Mouse (Mus musculus) fibroblast of lung, adult 2 months (primary cell): Measurements from ENCODE around the gene Sp9.

Experiments used
- DNase-seq: peaks from one replicate; pipeline ENCODE4 v3.0.0-alpha.2; 2011; ENCODE audit warnings: low read depth

Gene Sp9

DNA sequence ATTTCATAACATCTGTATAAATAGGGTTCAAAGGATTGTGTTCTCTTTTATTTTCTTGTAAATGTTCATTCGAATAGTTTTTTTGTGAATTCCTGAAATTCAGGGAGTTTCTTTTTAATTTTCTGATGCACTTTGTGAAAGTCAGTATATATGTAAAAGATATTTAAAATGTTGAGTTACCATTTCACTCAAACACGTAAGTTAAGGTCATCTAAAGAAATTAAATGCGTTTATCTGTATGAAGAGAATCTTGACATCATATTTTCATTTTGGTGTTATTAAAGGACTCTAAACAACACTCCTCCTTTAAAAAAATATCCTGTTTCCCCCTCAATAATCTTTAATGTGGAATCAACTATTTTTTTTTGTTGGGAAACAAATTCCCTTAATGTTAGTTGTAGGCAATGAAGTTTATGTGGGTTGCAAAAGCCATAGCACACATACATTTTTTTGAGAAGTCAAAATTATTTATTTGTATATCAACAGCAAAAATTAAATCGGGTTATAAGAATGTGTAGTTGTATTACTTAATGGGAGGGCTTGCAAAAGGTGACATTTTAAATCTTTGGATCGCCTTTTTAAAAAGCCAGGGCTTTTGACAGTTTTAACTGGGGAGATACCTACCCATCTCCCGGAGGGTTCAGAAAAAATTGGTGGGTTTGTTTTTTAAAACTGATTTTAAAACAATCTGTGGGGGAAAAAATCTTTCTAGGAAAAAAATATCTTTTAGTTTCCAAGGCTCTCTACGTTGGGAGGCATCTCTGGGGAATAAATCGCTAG, 3.7 kb downstream of the Sp9 start:
- no peak for DNase-seq

DNA sequence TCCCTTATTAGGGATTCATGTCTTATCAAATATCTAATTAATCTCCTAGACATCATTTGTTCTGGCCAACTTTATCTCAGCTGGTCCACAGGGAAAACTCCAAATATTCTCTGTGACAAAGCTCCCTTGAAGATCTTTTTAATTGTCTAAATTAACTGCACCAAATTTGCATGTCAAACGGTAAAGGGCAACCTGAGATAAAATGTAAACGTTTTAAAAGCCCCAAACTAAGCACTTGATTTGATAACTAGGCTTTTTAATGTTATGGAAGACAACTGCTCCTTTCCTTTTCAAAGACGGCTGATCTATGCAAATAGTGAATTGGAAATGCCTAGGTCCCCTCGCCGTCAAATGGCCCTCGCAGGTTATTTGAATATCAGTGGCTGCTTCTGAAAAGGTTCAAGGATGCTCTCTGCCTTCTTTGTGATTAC, 4.4 kb downstream of the Sp9 start:
- no peak for DNase-seq

DNA sequence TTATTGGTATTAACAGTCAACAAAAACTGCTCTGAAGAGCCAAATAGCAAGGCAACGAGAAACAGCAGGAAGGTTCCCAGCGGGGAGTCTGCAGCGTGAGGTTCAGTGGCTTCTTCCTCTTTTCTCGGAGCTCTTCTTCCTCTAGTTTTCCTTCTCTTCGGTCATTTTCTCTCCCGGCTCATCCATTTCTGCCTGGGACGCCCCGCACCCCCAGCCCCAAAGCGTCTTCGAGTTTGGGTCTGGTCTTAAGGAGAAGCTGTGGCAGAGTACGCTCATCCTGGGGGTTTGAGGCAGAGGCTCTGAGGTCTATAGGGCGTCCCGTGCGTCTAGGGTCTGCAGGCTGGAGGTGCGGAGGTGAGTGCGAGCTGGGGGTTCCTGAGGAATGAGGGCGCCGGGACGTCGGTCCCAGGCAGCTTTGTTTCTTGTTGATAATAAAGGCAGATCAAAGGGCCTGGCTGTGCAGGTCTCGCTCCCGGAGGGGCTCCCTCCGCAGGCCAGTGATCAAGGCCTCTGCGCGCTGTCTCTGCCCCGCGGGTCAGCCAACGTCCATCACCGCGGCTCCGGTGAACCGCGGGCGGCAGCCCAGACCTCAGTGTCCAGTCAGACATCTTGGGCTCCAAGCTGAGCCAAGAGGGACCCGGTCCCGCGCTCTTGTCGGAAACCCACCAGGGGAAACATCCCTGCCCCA, 5.4 kb downstream of the Sp9 start:
- no peak for DNase-seq

DNA sequence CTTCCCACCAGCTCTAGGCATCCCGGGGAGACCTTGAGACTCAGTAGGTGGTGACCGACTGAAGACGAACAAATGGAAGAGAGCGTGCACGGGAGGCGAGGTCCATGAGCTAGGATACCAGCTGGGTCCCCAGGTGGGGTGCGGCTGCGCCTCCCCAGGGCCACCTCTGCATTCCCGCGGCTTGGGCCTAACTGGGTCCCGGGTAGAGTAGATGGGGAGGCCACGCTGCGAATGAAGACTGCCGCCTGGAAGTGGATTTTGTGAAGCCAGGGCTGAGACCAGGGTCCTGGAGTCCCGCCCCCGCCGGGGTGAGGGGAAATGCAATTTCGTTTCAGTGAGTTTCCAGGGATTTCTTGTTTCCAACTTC, 6.0 kb downstream of the Sp9 start:
- DNase-seq, result no peak

DNA sequence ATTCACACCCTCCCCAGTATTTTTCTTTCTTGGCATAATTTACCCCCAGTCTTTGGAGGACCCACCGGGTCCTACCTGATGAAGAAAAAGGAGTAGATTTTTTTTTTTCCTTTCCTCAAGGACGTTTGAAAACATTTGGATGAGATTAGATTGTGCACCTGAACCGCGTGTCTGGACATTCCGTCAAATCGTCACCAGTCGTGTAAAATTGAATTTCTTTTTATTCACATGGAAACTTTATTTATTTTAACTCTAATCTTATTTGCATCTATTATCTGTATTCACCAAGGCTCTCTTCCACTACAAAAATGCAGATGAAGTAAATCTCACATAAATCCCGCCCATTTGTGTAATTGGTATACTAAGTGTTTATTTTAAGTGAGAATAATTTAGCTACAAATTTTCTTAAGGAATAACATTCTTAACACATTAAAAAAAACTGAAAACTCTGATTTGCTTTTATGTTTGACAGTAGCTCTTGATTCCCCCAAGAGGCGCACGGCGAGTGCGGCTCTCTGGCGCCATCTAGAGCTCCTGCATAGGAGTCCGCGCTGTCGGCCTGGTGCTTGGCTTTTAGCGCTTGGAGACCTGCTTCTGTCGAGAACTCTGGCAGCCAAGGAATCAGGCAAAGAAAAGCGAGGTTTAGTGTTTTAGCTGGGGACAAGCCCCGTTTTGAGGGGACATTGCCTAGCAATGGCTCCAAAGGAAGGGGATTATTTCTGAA, 6.6 kb downstream of the Sp9 start:
- DNase-seq, result peak; percentile 66

- DNase-seq, result no peak
Measured at GRCm38 (mm10) chr2:73278869-73279268, 7.1 kb downstream of the Sp9 start.

DNA sequence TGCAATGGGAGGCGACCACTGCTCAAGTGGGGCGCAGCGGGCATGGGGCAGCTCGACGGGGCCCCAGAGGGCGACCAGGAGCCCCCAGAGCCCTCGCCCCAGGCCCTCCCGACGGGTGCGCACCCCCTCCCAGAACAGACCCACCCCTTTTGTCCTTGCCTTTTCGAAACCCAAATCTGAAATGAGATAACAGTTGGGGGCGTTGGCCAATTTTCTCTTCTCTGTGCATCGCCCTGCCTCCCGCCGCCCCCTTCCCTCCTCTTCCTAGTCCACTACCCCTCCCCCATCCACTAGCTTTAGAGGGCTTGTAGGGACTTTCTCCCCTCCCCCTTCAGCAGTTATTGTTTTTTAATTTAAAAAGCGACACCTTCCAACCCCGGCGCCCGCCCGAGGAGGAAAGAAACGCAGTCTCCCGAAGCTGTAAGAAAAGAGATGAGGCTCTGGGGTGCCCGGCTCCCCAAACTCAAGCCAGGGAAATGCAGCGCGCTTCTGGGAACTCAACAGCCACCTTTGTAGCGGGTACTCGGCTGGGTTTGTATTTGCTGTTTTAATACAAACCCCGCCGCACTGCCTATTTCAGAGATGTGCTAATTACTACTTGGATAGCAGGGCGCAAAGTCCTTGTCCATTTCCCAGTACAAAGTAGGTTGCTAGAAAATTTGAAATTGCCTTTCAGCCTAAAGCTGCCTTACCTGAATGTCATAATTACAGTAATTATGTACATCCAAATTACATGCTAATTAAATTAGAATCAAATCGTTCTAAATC, 7.7 kb downstream of the Sp9 start:
- DNase-seq, result no peak

DNA sequence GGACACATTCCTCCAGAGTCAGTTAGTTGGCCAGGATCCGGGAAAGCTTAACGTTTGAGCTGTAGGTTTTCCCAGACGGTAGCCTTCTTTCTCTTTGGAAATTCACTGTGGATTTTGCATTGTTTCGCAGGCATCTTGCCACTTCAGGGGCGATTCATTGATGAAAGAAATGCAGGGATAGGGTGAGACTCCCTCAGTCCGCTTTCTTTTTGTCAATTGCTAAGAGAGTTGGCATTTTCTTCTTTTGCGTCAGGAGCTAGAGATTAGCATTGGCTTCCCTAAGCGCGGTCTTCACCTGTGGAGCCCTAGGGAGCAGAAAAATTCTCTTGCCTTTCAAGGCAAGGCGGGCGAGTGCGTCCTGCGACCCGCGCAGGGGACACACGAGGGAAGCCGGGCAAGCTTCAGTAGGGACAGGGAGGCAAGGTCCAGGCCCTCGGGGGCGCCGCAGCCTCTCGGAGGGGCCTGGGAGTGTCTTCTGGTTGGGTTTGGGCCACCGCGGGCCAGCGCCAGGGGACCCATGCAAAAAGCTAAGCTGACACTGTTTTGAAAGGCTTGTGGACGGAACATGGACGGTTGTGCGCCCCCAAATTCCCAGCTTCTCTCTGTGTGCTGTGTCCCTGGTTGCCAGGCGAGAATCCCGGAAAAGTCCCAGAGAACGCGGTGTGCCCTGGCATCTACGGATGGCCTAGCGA, 8.8 kb downstream of the Sp9 start:
- no peak for DNase-seq

- no peak for DNase-seq
Measured at GRCm38 (mm10) chr2:73281048-73281661, 9.4 kb downstream of the Sp9 start.

DNA sequence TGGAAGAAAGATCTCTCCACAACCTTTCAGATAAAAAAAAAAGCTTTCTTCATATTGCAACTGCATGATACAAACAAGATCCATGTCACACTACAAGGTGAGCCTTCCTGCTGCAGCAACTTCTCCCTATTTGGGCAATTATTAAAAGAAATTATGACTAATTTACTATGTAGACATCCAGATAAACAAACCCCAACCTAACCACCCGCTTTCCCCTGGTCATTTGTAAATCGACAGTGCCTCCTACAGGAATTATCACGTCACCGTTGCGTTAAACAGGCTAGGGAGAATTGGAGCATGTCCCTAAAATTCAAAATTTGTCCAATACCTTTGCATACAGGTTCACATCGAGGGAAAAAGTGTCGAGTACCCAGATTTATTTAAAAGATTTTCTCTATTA, 10.0 kb downstream of the Sp9 start:
- no peak for DNase-seq

- DNase-seq, result no peak
Measured at GRCm38 (mm10) chr2:73285630-73286029, 13.9 kb downstream of the Sp9 start.

- no peak for DNase-seq
Measured at GRCm38 (mm10) chr2:73291130-73291529, 19.4 kb downstream of the Sp9 start.

- no peak for DNase-seq
Measured at GRCm38 (mm10) chr2:73295023-73295422, 23.3 kb downstream of the Sp9 start.

DNA sequence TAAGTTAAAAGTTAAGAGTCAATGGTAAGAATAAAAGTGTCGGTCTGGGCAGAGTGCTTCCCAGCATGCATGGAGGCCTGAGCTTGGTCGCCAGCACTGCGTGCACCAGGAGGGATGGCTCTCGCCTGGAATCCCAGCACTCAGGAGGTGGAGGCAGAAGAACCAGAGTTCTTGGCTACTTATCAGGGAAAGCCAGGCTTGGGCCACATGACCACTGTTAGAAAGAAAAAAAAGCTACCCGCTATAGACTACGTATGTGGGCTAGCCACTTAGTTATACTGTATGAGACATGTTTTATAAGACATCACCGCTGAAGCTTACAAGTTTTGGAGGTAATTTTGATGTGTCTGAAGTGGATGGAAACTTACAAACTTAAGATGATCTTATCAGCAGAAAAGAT, 26.4 kb downstream of the Sp9 start:
- DNase-seq, result no peak

GRCm38 (mm10) chr2:73298841-73299240, 27.1 kb downstream of the Sp9 start:
- no peak for DNase-seq

- no peak for DNase-seq
Measured at GRCm38 (mm10) chr2:73301979-73302378, 30.3 kb downstream of the Sp9 start.

DNA sequence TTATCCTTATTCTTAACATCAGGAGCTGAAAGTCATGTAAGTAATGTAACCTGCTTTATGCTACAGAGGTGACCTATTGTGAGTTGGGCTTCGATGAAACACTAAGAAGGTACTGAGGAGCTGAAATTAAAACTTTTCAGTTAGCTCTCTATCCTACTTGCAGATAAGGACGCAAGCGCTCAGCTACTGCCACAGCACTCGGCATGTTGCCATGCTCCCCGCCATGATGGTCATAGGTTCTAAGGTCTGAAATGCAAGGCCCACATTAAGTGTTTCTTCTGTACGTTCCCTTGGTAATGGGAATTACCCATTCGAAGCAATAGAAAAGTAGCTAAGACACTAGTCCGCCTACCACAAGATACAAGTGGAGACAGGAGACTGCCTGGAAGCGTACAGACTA, 31.0 kb downstream of the Sp9 start:
- no peak for DNase-seq

GRCm38 (mm10) chr2:73304506-73304905, 32.8 kb downstream of the Sp9 start:
- no peak for DNase-seq

DNA sequence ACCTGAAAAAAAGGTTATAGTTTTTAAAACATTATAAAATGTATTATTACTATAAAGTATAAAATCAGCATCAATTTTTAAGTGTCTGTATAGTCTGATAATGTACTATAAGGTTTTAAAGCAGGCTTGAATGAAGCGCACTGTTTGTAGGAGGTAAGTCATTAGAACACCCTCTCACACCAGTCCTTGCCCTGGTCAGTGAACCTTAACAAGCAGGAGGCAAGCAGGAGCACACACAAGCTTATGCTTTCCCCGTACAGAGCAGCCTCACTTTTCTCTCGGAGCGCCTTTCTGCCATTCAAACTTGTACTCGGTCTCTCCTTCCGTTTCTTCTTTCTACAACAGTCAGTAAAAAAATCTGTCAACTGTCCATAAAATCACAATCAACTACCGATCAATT, 34.3 kb downstream of the Sp9 start:
- no peak for DNase-seq

- peak; percentile 91 for DNase-seq
Measured at GRCm38 (mm10) chr2:73312152-73313116, 40.7 kb downstream of the Sp9 start, which contains the start of the genes Scrn3 and Cir1. Gene Scrn3 (plus strand): TSS chr2:73312601. Gene Cir1 (minus strand): TSS chr2:73312701.
